Comparison of ENCODE assay signal across 22 mouse cellular contexts in genomic region chr5:135037946-135038345, GRCm38 (mm10). TPM values are rescaled to one million over a fixed set of nuclear protein-coding genes. Genes with fewer than 3 reads are reported as not detected.
DNase-seq lines count a peak whose midpoint lies in the region; TF ChIP-seq lines count a peak whose summit lies in the region.
"Had no signal": no experiment of that assay in that cellular context is flagged by ENCODE, and none has a peak within 500 bp of the region (broad histone marks: within the 10 kb centered on the region; RNA-seq: fewer than 3 reads in every experiment).

No protein-coding gene starts in this region.

- peak; percentile 30 to 55 for DNase-seq in cerebellum, postnatal 36 days
- no peak for DNase-seq in cerebellum, postnatal 4 days (ENCODE audit: low spot score in 2 of 2)
- DNase-seq in testis, postnatal 10 days (ENCODE audit: low spot score), result peak; percentile 49
- no peak for DNase-seq in testis, postnatal 14 days (ENCODE audit: low spot score)
- no peak for DNase-seq in gastrocnemius, postnatal 14 days
- DNase-seq: adrenal gland, adult 8-10 months; adrenal gland, postnatal 14 days; adrenal gland, postnatal 36 days; B cell, adult 2 months; cerebellum, adult 11-12 months; cerebellum, adult 9-11 months; cerebellum, postnatal 14 days; embryo, embryonic 11 days had no signal

- no peak overlapping the region for H3K4me3 ChIP-seq in cortical plate, adult 2 months (ENCODE audit: insufficient read depth, low read length)
- H3K4me3 ChIP-seq: embryonic facial prominence, embryonic 13.5 days; embryonic facial prominence, embryonic 15.5 days; erythroblast, embryonic 14.5 days; forebrain, embryonic 10.5 days; forebrain, embryonic 12.5 days had no signal

- H3K27ac ChIP-seq in cortical plate, adult 2 months (ENCODE audit: insufficient read depth, low read length), result peak overlapping the region; percentile 50; the same call in 1 of the 2 replicates
- H3K27ac ChIP-seq: embryonic facial prominence, embryonic 13.5 days; embryonic facial prominence, embryonic 15.5 days; forebrain, embryonic 10.5 days; forebrain, embryonic 12.5 days had no signal

- TF ChIP-seq CTCF in cortical plate, adult 2 months (IDR thresholded peaks at IDR 0.05; ENCODE audit: extremely low read depth, insufficient read depth, low read length), result no peak

- TF ChIP-seq POLR2A in cortical plate, adult 2 months (IDR thresholded peaks at IDR 0.05; ENCODE audit: extremely low read depth, insufficient read depth, low read length), result no peak

- H3K4me1 ChIP-seq in cortical plate, adult 2 months (ENCODE audit: control insufficient read depth, insufficient read depth, low read length), result peaks cover 15% of the 10 kb centered on the region

- intact Hi-C loops in gastrocnemius, postnatal 14 days (cut with DNase I; ENCODE audit: low total_unique reads), result no loop called here

RNA-seq across cellular contexts. Expression of gene Stx1a, which starts 14.7 kb away (rescaled TPM):
- 545 and 568 TPM in 2 replicates for polyA plus RNA-seq in cortical plate, adult 2 months (2012; rRNA removed)
- 1 to 10 TPM; 1.4 to 1.5 TPM for total RNA-seq in gastrocnemius, postnatal 14 days (2021)

RNA-seq across cellular contexts. Expression of gene Dnajc30, which starts 26.1 kb away (rescaled TPM):
- polyA plus RNA-seq in cortical plate, adult 2 months (2012; rRNA removed), result 58.3 and 58.4 TPM in 2 replicates
- 10 to 100 TPM; 24.0 to 25.8 TPM for total RNA-seq in gastrocnemius, postnatal 14 days (2021)

RNA-seq across cellular contexts. Expression of gene Bud23, which starts 26.8 kb away (rescaled TPM):
- 66.6 and 82.3 TPM in 2 replicates for polyA plus RNA-seq in cortical plate, adult 2 months (2012; rRNA removed)
- total RNA-seq in gastrocnemius, postnatal 14 days (2021), result 10 to 100 TPM; 24.7 to 33.0 TPM

RNA-seq across cellular contexts. Expression of gene Abhd11, which starts 29.0 kb away (rescaled TPM):
- 78.3 and 80.1 TPM in 2 replicates for polyA plus RNA-seq in cortical plate, adult 2 months (2012; rRNA removed)
- total RNA-seq in gastrocnemius, postnatal 14 days (2021), result 10 to 100 TPM; 64.1 to 69.1 TPM

RNA-seq across cellular contexts. Expression of gene Vps37d, which starts 40.1 kb away (rescaled TPM):
- polyA plus RNA-seq in cortical plate, adult 2 months (2012; rRNA removed), result 26.6 and 29.4 TPM in 2 replicates
- total RNA-seq in gastrocnemius, postnatal 14 days (2021), result 1 to 10 TPM in 1 of 2 experiments, under 1 TPM in 1; 0.84 to 1.7 TPM
- total RNA-seq: G1E had no signal
- polyA plus RNA-seq: activated CD4-positive, CD25-positive, alpha-beta regulatory T cell, adult 4 months; CD4-positive, CD25-positive, alpha-beta regulatory T cell, adult 4 months; erythroblast, embryonic 14.5 days had no signal

Comparison
In these comparisons a context has a peak if more than half of its experiments do, and no peak if none do; other contexts are left out.
1. DNase-seq: peak in cerebellum, postnatal 36 days (2 of 2) and testis, postnatal 10 days (single experiment); none in cerebellum, postnatal 4 days (0 of 2), testis, postnatal 14 days (single experiment) and gastrocnemius, postnatal 14 days (single experiment).